Mouse (Mus musculus): ENCODE data around the gene Kcnc1. TPM values are rescaled to one million over a fixed set of nuclear protein-coding genes. Genes with fewer than 3 reads are reported as not detected.

Gene Kcnc1
- polyA plus RNA-seq, 1 experiment from 2014 or later, result 0.39 TPM

GRCm38 (mm10) chr7:46409204-46409789, 13.0 kb downstream of the Kcnc1 start:
- H3K9ac ChIP-seq, result no peak overlapping the region
- H3K27ac ChIP-seq, result no peak overlapping the region
- WGBS, result 45% methylated on average over 12 of the region's 12 CpGs
- no peak overlapping the region for H3K4me2 ChIP-seq
- H3K4me3 ChIP-seq, result no peak overlapping the region
- ATAC-seq (ENCODE audit: insufficient number of reproducible peaks, insufficient read depth, low FRiP score, low TSS enrichment, low read depth), result no peak
- no peaks in the 10 kb centered on the region for H3K36me3 ChIP-seq
- no peaks in the 10 kb centered on the region for H3K9me3 ChIP-seq
- H3K4me1 ChIP-seq, result no peaks in the 10 kb centered on the region
- H3K27me3 ChIP-seq, result 0 out of 2 replicates have a peak, but pooled peaks cover 3% of the 10 kb centered on the region

DNA sequence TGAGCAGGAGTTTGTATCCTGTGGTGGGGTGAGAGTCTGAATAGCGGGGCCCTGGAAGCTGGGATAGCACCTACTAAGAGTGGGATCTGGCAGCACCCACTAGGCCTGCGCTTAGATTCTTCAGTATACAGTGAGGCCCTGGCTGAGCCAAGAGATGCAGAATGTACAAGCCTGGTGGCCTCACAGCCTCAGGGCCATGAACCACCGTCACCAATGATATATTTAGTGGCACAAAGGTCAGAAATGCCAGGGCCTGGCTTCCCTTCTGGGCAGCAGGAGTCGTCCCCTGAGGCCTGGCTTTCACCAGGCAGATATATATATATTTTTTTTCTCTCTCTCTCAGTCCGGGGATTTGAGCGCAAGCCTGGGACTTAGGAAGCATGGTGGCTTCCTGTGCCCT, 14.4 kb downstream of the Kcnc1 start:
- Histone ChIP-seq H3K27me3 (0 out of 2 replicates have a peak, but pooled peaks cover 4% of the 10 kb centered on the region), H3K4me3 (no peak overlapping the region), H3K4me1 (no peaks in the 10 kb centered on the region), H3K9ac (no peak overlapping the region), H3K9me3 (no peaks in the 10 kb centered on the region), H3K27ac (no peak overlapping the region), H3K36me3 (no peaks in the 10 kb centered on the region), H3K4me2 (no peak overlapping the region)
- no peak for ATAC-seq (ENCODE audit: insufficient number of reproducible peaks, insufficient read depth, low FRiP score, low TSS enrichment, low read depth)
- 69% methylated on average over 6 of the region's 6 CpGs for WGBS

GRCm38 (mm10) chr7:46412823-46413222, 16.5 kb downstream of the Kcnc1 start:
- H3K27me3 ChIP-seq, result 0 out of 2 replicates have a peak, but pooled peaks cover 4% of the 10 kb centered on the region
- no peak overlapping the region for H3K4me2 ChIP-seq
- H3K9me3 ChIP-seq, result no peaks in the 10 kb centered on the region
- no peak for ATAC-seq (ENCODE audit: insufficient number of reproducible peaks, insufficient read depth, low FRiP score, low TSS enrichment, low read depth)
- 75% methylated on average over 5 of the region's 5 CpGs for WGBS
- no peaks in the 10 kb centered on the region for H3K36me3 ChIP-seq
- H3K4me3 ChIP-seq, result no peak overlapping the region
- no peak overlapping the region for H3K27ac ChIP-seq
- no peaks in the 10 kb centered on the region for H3K4me1 ChIP-seq
- H3K9ac ChIP-seq, result no peak overlapping the region

DNA sequence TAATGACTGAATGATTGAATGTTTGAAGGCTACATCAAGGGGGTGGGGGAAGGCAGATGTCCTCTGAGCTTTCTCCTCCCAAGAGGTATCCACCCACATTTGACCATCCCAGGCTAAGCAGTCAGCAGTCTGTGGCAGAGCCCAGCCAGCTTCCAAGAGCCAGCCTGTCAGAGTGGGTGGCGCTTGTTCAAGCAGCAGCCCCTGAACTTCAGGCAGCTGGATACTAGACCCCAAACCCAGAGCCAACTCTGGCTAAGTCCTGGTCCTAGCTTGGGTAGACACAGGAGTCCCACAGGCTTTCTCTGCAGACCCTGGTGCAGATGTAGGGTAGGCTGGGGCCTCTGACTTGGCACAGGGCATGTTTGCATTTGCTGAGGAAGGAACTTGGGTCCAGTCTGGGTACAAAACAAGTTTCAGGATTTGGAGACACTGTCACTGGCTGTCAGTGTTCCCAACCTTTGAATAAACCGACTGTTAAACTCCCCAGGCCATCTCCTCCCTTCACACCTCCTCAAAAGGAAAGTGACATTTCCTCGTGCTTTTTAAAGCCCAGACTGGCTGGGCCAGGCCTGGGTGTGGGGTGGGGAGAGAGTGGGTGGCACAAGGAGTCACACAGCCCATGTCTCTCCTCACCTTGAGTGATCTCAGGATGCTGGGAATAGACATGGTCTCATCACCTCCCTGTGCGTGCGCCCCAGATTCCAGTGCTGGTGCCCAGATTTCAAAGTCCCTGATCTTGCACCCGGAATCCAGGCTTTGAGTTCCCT, 17.8 kb downstream of the Kcnc1 start:
- no peaks in the 10 kb centered on the region for H3K9me3 ChIP-seq
- no peak overlapping the region for H3K27ac ChIP-seq
- WGBS, result 67% methylated on average over 6 of the region's 6 CpGs
- no peak for ATAC-seq (ENCODE audit: insufficient number of reproducible peaks, insufficient read depth, low FRiP score, low TSS enrichment, low read depth)
- H3K4me2 ChIP-seq, result no peak overlapping the region
- no peaks in the 10 kb centered on the region for H3K36me3 ChIP-seq
- H3K27me3 ChIP-seq, result 0 out of 2 replicates have a peak, but pooled peaks cover 4% of the 10 kb centered on the region
- H3K9ac ChIP-seq, result no peak overlapping the region
- no peaks in the 10 kb centered on the region for H3K4me1 ChIP-seq
- no peak overlapping the region for H3K4me3 ChIP-seq

DNA sequence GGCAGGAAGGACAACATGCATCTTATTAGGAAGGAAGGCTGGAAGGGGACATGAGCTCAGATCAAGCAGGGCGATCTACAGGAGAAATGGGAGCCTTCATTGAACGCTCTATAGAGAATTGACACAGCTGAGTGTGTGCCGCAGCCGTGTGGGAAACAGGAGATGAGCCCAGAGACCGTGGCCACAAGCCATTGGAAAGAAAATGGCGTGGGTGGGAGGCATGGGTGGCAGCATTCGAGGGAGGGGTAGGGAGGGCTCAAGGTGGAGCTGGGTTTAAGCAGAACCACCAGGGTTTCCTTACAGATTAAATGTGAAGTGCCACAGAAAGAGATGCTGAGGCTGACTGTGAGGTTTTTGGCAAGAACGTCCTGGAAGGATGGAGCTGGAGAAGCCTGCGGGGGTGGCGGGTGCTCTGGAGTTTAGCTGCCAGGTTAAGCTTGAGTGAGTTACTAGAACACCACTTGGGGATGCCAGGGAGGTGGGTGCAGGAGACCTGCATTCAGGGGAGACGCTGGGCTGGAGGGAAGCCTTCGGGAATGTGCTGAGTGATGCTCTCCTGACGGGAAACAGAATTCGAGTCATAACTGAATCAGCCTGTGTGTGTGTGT, 19.6 kb downstream of the Kcnc1 start:
- 0 out of 2 replicates have a peak, but pooled peaks cover 4% of the 10 kb centered on the region for H3K27me3 ChIP-seq
- ATAC-seq (ENCODE audit: insufficient number of reproducible peaks, insufficient read depth, low FRiP score, low TSS enrichment, low read depth), result no peak
- no peaks in the 10 kb centered on the region for H3K4me1 ChIP-seq
- H3K4me3 ChIP-seq, result no peak overlapping the region
- H3K27ac ChIP-seq, result no peak overlapping the region
- no peaks in the 10 kb centered on the region for H3K36me3 ChIP-seq
- no peaks in the 10 kb centered on the region for H3K9me3 ChIP-seq
- no peak overlapping the region for H3K9ac ChIP-seq
- WGBS, result 69% methylated on average over 14 of the region's 14 CpGs
- no peak overlapping the region for H3K4me2 ChIP-seq

GRCm38 (mm10) chr7:46417467-46417866, 21.2 kb downstream of the Kcnc1 start:
- Histone ChIP-seq H3K27me3 (0 out of 2 replicates have a peak, but pooled peaks cover 4% of the 10 kb centered on the region), H3K4me2 (no peak overlapping the region), H3K4me3 (no peak overlapping the region), H3K9me3 (no peaks in the 10 kb centered on the region), H3K9ac (no peak overlapping the region), H3K36me3 (no peaks in the 10 kb centered on the region), H3K27ac (no peak overlapping the region), H3K4me1 (no peaks in the 10 kb centered on the region)
- no peak for ATAC-seq (ENCODE audit: insufficient number of reproducible peaks, insufficient read depth, low FRiP score, low TSS enrichment, low read depth)
- 78% methylated on average over 7 of the region's 7 CpGs for WGBS

DNA sequence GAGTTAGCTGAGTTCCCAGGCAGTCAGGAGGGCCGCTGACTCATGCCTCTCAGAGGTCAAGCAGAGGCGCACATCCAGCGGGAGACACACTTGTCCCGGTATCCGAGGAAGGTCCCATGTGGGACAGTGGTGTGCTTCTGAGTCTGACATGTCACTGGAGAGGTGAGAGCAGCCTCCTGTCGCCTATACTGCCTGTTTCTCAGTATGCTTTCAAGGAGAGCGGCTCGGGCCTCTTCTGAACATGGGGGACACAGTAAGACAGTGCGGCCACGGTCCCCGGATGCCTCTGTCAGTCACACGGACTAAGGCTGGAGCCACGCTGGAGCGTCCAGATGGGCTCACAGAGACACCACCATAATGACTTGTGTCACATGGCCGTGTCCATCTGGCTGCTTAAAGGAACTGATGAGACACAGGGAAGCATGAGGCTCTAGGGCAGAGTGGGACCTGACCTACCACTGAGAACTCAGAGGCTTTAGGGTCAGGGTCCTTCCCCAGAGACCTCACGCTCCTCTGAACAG, 21.9 kb downstream of the Kcnc1 start:
- Histone ChIP-seq H3K27me3 (0 out of 2 replicates have a peak, but pooled peaks cover 4% of the 10 kb centered on the region), H3K4me1 (no peaks in the 10 kb centered on the region), H3K36me3 (no peaks in the 10 kb centered on the region), H3K9me3 (no peaks in the 10 kb centered on the region), H3K27ac (no peak overlapping the region), H3K4me3 (no peak overlapping the region), H3K9ac (no peak overlapping the region), H3K4me2 (no peak overlapping the region)
- ATAC-seq (ENCODE audit: insufficient number of reproducible peaks, insufficient read depth, low FRiP score, low TSS enrichment, low read depth), result no peak
- WGBS, result 74% methylated on average over 16 of the region's 16 CpGs

DNA sequence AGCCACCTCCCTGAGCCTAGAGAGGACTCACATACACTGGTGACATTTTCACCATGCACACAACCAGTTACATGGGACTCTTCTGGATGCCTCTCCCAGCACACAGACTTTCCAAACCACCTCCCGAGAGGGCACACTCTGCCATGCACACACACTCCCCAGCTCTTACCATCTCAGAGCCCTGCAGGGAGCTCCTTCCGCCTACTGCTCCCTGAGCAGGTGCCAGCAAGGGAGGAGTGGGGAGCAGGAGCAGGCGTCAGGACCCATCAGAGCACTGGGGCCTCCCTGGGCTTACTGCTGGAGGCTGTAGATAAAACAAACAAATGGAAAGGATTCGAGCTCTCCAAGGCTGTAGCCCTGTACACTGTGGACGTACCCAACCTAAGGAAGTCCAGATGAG, 25.2 kb downstream of the Kcnc1 start:
- Histone ChIP-seq H3K36me3 (no peaks in the 10 kb centered on the region), H3K4me2 (no peak overlapping the region), H3K9ac (no peak overlapping the region), H3K4me3 (no peak overlapping the region), H3K27ac (no peak overlapping the region), H3K4me1 (no peaks in the 10 kb centered on the region), H3K27me3 (peaks cover 4% of the 10 kb centered on the region; the same call in 1 of the 2 replicates), H3K9me3 (no peaks in the 10 kb centered on the region)
- no peak for ATAC-seq (ENCODE audit: insufficient number of reproducible peaks, insufficient read depth, low FRiP score, low TSS enrichment, low read depth)
- WGBS, result 41% methylated on average over 5 of the region's 5 CpGs

DNA sequence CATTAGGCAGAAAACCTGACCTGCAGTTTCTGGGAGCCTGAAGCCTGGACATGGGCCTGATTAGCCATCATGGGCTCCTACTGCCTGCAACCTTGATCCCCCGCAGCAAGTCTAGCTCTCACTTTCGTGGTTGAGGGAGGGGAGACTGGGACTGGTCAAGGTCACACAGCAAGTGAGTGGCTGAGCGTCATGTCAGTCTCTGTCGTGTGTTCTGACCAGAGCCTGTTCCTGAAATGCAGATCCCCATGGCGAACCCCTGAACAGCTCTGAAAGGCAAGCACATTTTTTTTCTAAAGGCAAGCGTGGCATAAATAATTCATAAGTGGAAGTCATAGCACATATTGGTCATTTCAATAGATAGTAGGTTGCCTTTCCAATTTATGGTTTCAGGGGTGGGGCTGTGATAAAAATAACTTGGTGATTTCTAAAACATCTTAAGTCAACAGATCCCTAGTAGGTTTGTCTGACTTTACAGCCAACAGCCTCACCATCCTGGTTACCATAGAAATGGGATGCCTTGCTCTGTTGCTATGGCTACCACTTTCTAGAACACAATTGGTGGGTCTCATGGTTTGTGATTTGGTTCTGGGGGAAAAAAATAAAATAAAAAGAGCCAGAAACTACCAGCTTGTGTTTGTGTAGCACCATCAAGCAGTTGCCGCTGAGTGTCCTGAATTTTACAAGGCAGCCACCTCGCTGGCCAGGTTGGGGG, 25.9 kb downstream of the Kcnc1 start:
- no peak overlapping the region for H3K4me2 ChIP-seq
- H3K27ac ChIP-seq, result no peak overlapping the region
- no peaks in the 10 kb centered on the region for H3K36me3 ChIP-seq
- no peak overlapping the region for H3K4me3 ChIP-seq
- no peaks in the 10 kb centered on the region for H3K9me3 ChIP-seq
- no peak overlapping the region for H3K9ac ChIP-seq
- ATAC-seq (ENCODE audit: insufficient number of reproducible peaks, insufficient read depth, low FRiP score, low TSS enrichment, low read depth), result no peak
- H3K27me3 ChIP-seq, result peaks cover 4% of the 10 kb centered on the region; the same call in 1 of the 2 replicates
- no peaks in the 10 kb centered on the region for H3K4me1 ChIP-seq
- 73% methylated on average over 8 of the region's 8 CpGs for WGBS

- H3K4me3 ChIP-seq, result no peak overlapping the region
- peaks cover 4% of the 10 kb centered on the region; the same call in 1 of the 2 replicates for H3K27me3 ChIP-seq
- no peak overlapping the region for H3K9ac ChIP-seq
- no peaks in the 10 kb centered on the region for H3K4me1 ChIP-seq
- WGBS, result 56% methylated on average over 17 of the region's 18 CpGs
- H3K4me2 ChIP-seq, result no peak overlapping the region
- H3K27ac ChIP-seq, result no peak overlapping the region
- no peaks in the 10 kb centered on the region for H3K36me3 ChIP-seq
- no peaks in the 10 kb centered on the region for H3K9me3 ChIP-seq
- no peak for ATAC-seq (ENCODE audit: insufficient number of reproducible peaks, insufficient read depth, low FRiP score, low TSS enrichment, low read depth)
Observed at GRCm38 (mm10) chr7:46422764-46423412, 26.6 kb downstream of the Kcnc1 start.

GRCm38 (mm10) chr7:46423951-46424350, 27.7 kb downstream of the Kcnc1 start:
- no peaks in the 10 kb centered on the region for H3K9me3 ChIP-seq
- no peak overlapping the region for H3K9ac ChIP-seq
- H3K4me2 ChIP-seq, result no peak overlapping the region
- no peak overlapping the region for H3K27ac ChIP-seq
- peaks cover 4% of the 10 kb centered on the region; the same call in 1 of the 2 replicates for H3K27me3 ChIP-seq
- no peak for ATAC-seq (ENCODE audit: insufficient number of reproducible peaks, insufficient read depth, low FRiP score, low TSS enrichment, low read depth)
- H3K4me3 ChIP-seq, result no peak overlapping the region
- WGBS, result 74% methylated on average over 3 of the region's 3 CpGs
- no peaks in the 10 kb centered on the region for H3K4me1 ChIP-seq
- H3K36me3 ChIP-seq, result no peaks in the 10 kb centered on the region
